9 mouse cellular contexts compared by ENCODE assay signal in the genomic region with DNA sequence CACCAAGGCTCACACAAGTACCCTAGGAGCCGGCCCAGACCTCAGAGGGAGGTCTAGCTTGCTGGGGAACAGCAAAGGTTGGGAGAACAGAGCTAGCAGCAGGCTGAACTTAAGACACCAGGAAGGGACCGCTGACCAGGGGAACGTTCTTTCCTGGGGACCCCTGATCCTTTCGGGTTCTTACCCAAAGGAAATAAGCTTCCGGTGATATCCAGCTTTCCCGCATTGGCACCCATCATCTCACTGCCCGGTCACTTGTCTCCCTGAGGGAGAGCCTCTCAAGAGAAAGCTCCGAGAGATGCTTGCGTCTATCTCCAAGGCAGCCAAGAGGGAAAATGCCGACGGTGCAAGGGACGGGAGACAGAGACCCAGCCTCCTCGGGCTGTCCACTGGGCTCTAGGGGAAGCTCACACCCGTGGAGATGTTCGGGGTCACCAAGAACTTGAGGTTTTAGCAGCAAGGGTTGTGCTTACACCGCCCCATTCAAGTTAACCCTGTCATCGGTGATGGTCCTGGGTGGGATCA. TPM values are rescaled to one million over a fixed set of nuclear protein-coding genes. Genes with fewer than 3 reads are reported as not detected.
A peak's percentile ranks its signal among the peaks of the same experiment; 100 is the strongest.
DNase-seq lines count a peak whose midpoint lies in the region; ATAC-seq and TF ChIP-seq lines count a peak whose summit lies in the region.
"Had no signal": no experiment of that assay in that cellular context is flagged by ENCODE, and none has a peak within 500 bp of the region (broad histone marks: within the 10 kb centered on the region; RNA-seq: fewer than 3 reads in every experiment).

No protein-coding gene starts in this region.

- peak overlapping the region; percentile 38; the same call in 1 of the 2 replicates for H3K9ac ChIP-seq in ES-E14 (ENCODE audit: insufficient read depth, low read depth, low read length, poor library complexity, severe bottlenecking)
- H3K9ac ChIP-seq in forebrain, embryonic 16.5 days (replicated peaks; ENCODE audit: low read depth, low read length) = peak overlapping the region; percentile 73
- H3K9ac ChIP-seq in liver, embryonic 14.5 days (replicated peaks) = no peak overlapping the region

- peak overlapping the region; percentile 76 for H3K4me3 ChIP-seq in heart, embryonic 10.5 days
- H3K4me3 ChIP-seq in ES-E14 (ENCODE audit: insufficient read depth in 1 of 2, low read depth in 1 of 2, low read length in 2 of 2, poor library complexity in 1 of 2, severe bottlenecking in 1 of 2) = peak overlapping the region; percentile 67 to 90
- peak overlapping the region; percentile 74 for H3K4me3 ChIP-seq in forebrain, embryonic 16.5 days (replicated peaks; ENCODE audit: low read length)
- H3K4me3 ChIP-seq in liver, embryonic 14.5 days (ENCODE audit: insufficient read depth in 1 of 2, low read depth in 2 of 2, low read length in 2 of 2) = peak overlapping the region; percentile 6 to 43

- no peak for TF ChIP-seq EP300 in liver, embryonic 14.5 days (IDR thresholded peaks at IDR 0.05; ENCODE audit: low read depth)

- no peak; the same call in 1 of the 2 replicates for ATAC-seq in forebrain, embryonic 16.5 days
- ATAC-seq in liver, embryonic 14.5 days (ENCODE audit: insufficient read depth) = no peak

- H3K27me3 ChIP-seq in heart, embryonic 10.5 days (ENCODE audit: insufficient read depth, poor library complexity, severe bottlenecking) = peaks cover 52% of the 10 kb centered on the region; the same call in 1 of the 2 replicates
- 0 out of 2 replicates have a peak, but pooled peaks cover 3% of the 10 kb centered on the region for H3K27me3 ChIP-seq in forebrain, embryonic 16.5 days (replicated peaks; ENCODE audit: control insufficient read depth, insufficient read depth, low read length)
- H3K27me3 ChIP-seq in liver, embryonic 14.5 days (ENCODE audit: control insufficient read depth, insufficient read depth, low read length) = peaks cover 19% of the 10 kb centered on the region

- 7% methylated on average over 17 of the region's 17 CpGs for WGBS in heart, embryonic 10.5 days
- WGBS in forebrain, embryonic 16.5 days = 6% methylated on average over 17 of the region's 17 CpGs
- WGBS in liver, embryonic 14.5 days (ENCODE audit: insufficient replicate concordance) = 11% methylated on average over 17 of the region's 17 CpGs

- H3K36me3 ChIP-seq in heart, embryonic 10.5 days = no peaks in the 10 kb centered on the region
- H3K36me3 ChIP-seq in ES-E14 (ENCODE audit: control insufficient read depth, insufficient read depth, low read length, poor library complexity, severe bottlenecking) = no peaks in the 10 kb centered on the region
- H3K36me3 ChIP-seq in forebrain, embryonic 16.5 days (ENCODE audit: control insufficient read depth, insufficient read depth) = no peaks in the 10 kb centered on the region
- H3K36me3 ChIP-seq in liver, embryonic 14.5 days (replicated peaks; ENCODE audit: control insufficient read depth, insufficient read depth, low read depth) = no peaks in the 10 kb centered on the region

- intact Hi-C loops in heart, postnatal 14 days (cut with DNase I) = no loop called here

- H3K4me1 ChIP-seq in heart, embryonic 10.5 days = peaks cover 27% of the 10 kb centered on the region
- peaks cover 0 to 9% of the 10 kb centered on the region in 2 experiments; a peak in 1 of 4 replicates for H3K4me1 ChIP-seq in ES-E14 (ENCODE audit: control insufficient read depth in 2 of 2, insufficient read depth in 2 of 2, low read length in 2 of 2, poor library complexity in 1 of 2)
- H3K4me1 ChIP-seq in forebrain, embryonic 16.5 days (replicated peaks; ENCODE audit: control insufficient read depth, insufficient read depth, low read length) = peaks cover 14% of the 10 kb centered on the region
- no peaks in the 10 kb centered on the region for H3K4me1 ChIP-seq in liver, embryonic 14.5 days (replicated peaks; ENCODE audit: control insufficient read depth in 2 of 2, insufficient read depth in 2 of 2, low read length in 1 of 2)

- peak overlapping the region; percentile 84; the same call in 1 of the 2 replicates for H3K27ac ChIP-seq in heart, embryonic 10.5 days
- no peak overlapping the region for H3K27ac ChIP-seq in ES-E14 (ENCODE audit: insufficient read depth, low read depth, low read length, poor library complexity, severe bottlenecking)
- H3K27ac ChIP-seq in forebrain, embryonic 16.5 days (ENCODE audit: low read length) = peak overlapping the region; percentile 75; the same call in 1 of the 2 replicates
- H3K27ac ChIP-seq in liver, embryonic 14.5 days = no peak overlapping the region

- peak overlapping the region; percentile 78 for H3K4me2 ChIP-seq in forebrain, embryonic 16.5 days (ENCODE audit: low read length)
- H3K4me2 ChIP-seq in liver, embryonic 14.5 days (ENCODE audit: low read depth) = peak overlapping the region; percentile 59

- DNase-seq in heart, embryonic 10.5 days (ENCODE audit: low spot score) = no peak
- DNase-seq in heart, postnatal 14 days = no peak
- DNase-seq in ES-E14 (ENCODE audit: low read depth, low spot score) = no peak
- no peak for DNase-seq in liver, embryonic 14.5 days (ENCODE audit: low read depth in 3 of 3, low spot score in 3 of 3)
- DNase-seq in B cell, adult 2 months = no peak
- no peak for DNase-seq in cerebellum, adult 18-20 months
- DNase-seq in cerebellum, postnatal 10 days = no peak

- no peaks in the 10 kb centered on the region for H3K9me3 ChIP-seq in heart, embryonic 10.5 days
- H3K9me3 ChIP-seq in ES-E14 (ENCODE audit: control insufficient read depth, insufficient read depth, low read depth, low read length) = no peaks in the 10 kb centered on the region
- H3K9me3 ChIP-seq in forebrain, embryonic 16.5 days (ENCODE audit: control insufficient read depth, low read length) = no peaks in the 10 kb centered on the region
- H3K9me3 ChIP-seq in liver, embryonic 14.5 days (ENCODE audit: control insufficient read depth, low read length) = no peaks in the 10 kb centered on the region

- in situ Hi-C loops in ES-E14 (cut with MboI; ENCODE audit: low sequenced_read_pairs in 2 of 2, unreplicated experiment in 2 of 2) = no loop called here

- TF ChIP-seq CTCF in liver, embryonic 14.5 days (IDR thresholded peaks at IDR 0.05; ENCODE audit: low read depth) = no peak

TF ChIP-seq in ES-E14, 5 proteins besides CTCF, POLR2A, EP300 and RAD21:
- no peak for TF ChIP-seq ZC3H11A (IDR thresholded peaks at IDR 0.05; ENCODE audit: borderline replicate concordance, low read depth, low read length)
- no peak for TF ChIP-seq CHD2 (IDR thresholded peaks at IDR 0.05; ENCODE audit: low read depth, low read length)
- TF ChIP-seq ZNF384 (IDR thresholded peaks at IDR 0.05; ENCODE audit: low read depth, low read length) = no peak
- no peak for TF ChIP-seq HCFC1 (IDR thresholded peaks at IDR 0.05; ENCODE audit: borderline replicate concordance, insufficient read depth, low read length)
- TF ChIP-seq MAFK (IDR thresholded peaks at IDR 0.05; ENCODE audit: insufficient read depth, low read depth, low read length) = no peak
TF ChIP-seq in ES-E14: peak in this region for 0.

RNA-seq across cellular contexts. Expression of gene Susd4, which starts 0.4 kb away (rescaled TPM):
- 6.5 and 9.4 TPM in 2 replicates for polyA plus RNA-seq in heart, embryonic 10.5 days (2016; fragmentation: Nextera tagmentation; extraction: Ambion mirVana)
- total RNA-seq in heart, postnatal 14 days (2021) = under 1 TPM; 0.51 to 0.60 TPM
- 4.1 and 7.7 TPM in 2 replicates for total RNA-seq in ES-E14 (2012; rRNA removed)
- 34.2 and 46.7 TPM in 2 replicates for polyA plus RNA-seq in forebrain, embryonic 16.5 days (2015; fragmentation: Nextera tagmentation; extraction: Ambion mirVana)
- 0.60 and 0.61 TPM in 2 replicates for polyA plus RNA-seq in liver, embryonic 14.5 days (2012; rRNA removed)
- polyA plus RNA-seq in liver, embryonic 14.5 days (2014; fragmentation: Nextera tagmentation; extraction: Ambion mirVana) = 0.57 and 0.74 TPM in 2 replicates

RNA-seq across cellular contexts. Expression of gene Ccdc185, which starts 14.3 kb away (rescaled TPM):
- polyA plus RNA-seq in heart, embryonic 10.5 days (2016; fragmentation: Nextera tagmentation; extraction: Ambion mirVana) = 0.08 TPM in 1 of 2 replicates, not detected in the other
- not detected for total RNA-seq in heart, postnatal 14 days (2021)
- not detected in 2 replicates for total RNA-seq in ES-E14 (2012; rRNA removed)
- polyA plus RNA-seq in forebrain, embryonic 16.5 days (2015; fragmentation: Nextera tagmentation; extraction: Ambion mirVana) = not detected in 2 replicates
- polyA plus RNA-seq in liver, embryonic 14.5 days (2012; rRNA removed) = not detected in 2 replicates
- polyA plus RNA-seq in liver, embryonic 14.5 days (2014; fragmentation: Nextera tagmentation; extraction: Ambion mirVana) = not detected in 2 replicates
- polyA plus RNA-seq: large intestine, adult 2 months had no signal

Comparison
In these comparisons a context has a peak if more than half of its experiments do, and no peak if none do; other contexts are left out.
1. H3K27ac ChIP-seq: peak in heart, embryonic 10.5 days (single experiment) and forebrain, embryonic 16.5 days (single experiment); none in ES-E14 (single experiment) and liver, embryonic 14.5 days (single experiment).
2. H3K4me3 ChIP-seq: peak in every context shown above with its lines; median percentile 78 in ES-E14; 76 in heart, embryonic 10.5 days; 74 in forebrain, embryonic 16.5 days; 24 in liver, embryonic 14.5 days.